Mouse (Mus musculus) cerebellum, adult 2 months (tissue): ENCODE data around the gene Pax3. TPM values are rescaled to one million over a fixed set of nuclear protein-coding genes. Genes with fewer than 3 reads are reported as not detected.
A peak's percentile ranks its signal among the peaks of the same experiment; 100 is the strongest.

ENCODE experiments used
- DNase-seq, 2 experiments: peaks; one replicate each; pipeline ENCODE4 v3.0.0; 2021
- H3K27ac ChIP-seq: fragments of 200-500 bp; 2 replicates; pipeline ENCODE4 v1.5.1; 2012; ENCODE audit warnings: low read length, control low read depth, inconsistent platforms; ENCODE audit not compliant: insufficient read depth
- H3K27me3 ChIP-seq: fragments of 200-500 bp; 2 replicates; pipeline ENCODE4 v1.6.1; 2012; ENCODE audit warnings: inconsistent platforms, mild to moderate bottlenecking, low read length, moderate library complexity; ENCODE audit not compliant: control insufficient read depth, insufficient read depth
- H3K4me1 ChIP-seq: fragments of 200-500 bp; 2 replicates; pipeline ENCODE4 v1.6.1; 2011; ENCODE audit warnings: low read length; ENCODE audit not compliant: control insufficient read depth, insufficient read depth
- H3K4me3 ChIP-seq: fragments of 200-500 bp; replicated peaks from 2 replicates; pipeline ENCODE3; 2011; ENCODE audit warnings: mild to moderate bottlenecking, low read depth, low read length, control low read depth; ENCODE audit not compliant: insufficient read depth
- CTCF ChIP-seq: fragments of 200-500 bp; IDR thresholded peaks from 2 replicates; pipeline ENCODE4 v1.5.1; 2011; ENCODE audit warnings: low read depth, mild to moderate bottlenecking, control low read depth, low read length, moderate library complexity, borderline replicate concordance; ENCODE audit not compliant: insufficient read depth
- POLR2A ChIP-seq: fragments of 200-500 bp; IDR thresholded peaks from 2 replicates; pipeline ENCODE4 v1.6.1; 2011; ENCODE audit warnings: low read length, control low read depth, borderline replicate concordance; ENCODE audit not compliant: insufficient read depth
- WGBS: fragments of 180-500 bp; shearing (Covaris S2); methylation state at CpG from one replicate; pipeline ENCODE4 v1.1.7; 2018; 5-methylcytosine and 5-hydroxymethylcytosine counted together
- polyA plus RNA-seq: library from polyadenylated mRNA; depleted of rRNA; stranded (reverse); fragments of >200 nt; gene quantifications from 2 replicates; pipeline ENCODE4 v1.2.3, GENCODE M21; 2012

Gene Pax3
- polyA plus RNA-seq, 1 experiment: 3.3 TPM

- TF ChIP-seq CTCF (no peak), POLR2A (no peak)
- peaks cover 8% of the 10 kb centered on the region; the same call in 1 of the 2 replicates for H3K4me1 ChIP-seq
- 4% methylated on average over 42 of the region's 42 CpGs for whole genome bisulfite sequencing
- no peak for DNase-seq
- peak overlapping the region; percentile 42 for H3K4me3 ChIP-seq
- no peak overlapping the region for H3K27ac ChIP-seq
- peaks cover 13% of the 10 kb centered on the region; the same call in 1 of the 2 replicates for H3K27me3 ChIP-seq
These were observed 892 bp downstream of the Pax3 start for GRCm38 (mm10) chr1:78195771-78196712.

- WGBS: 11% methylated on average over 21 of the region's 21 CpGs
- no peak overlapping the region for H3K4me3 ChIP-seq
- peaks cover 11% of the 10 kb centered on the region; the same call in 1 of the 2 replicates for H3K27me3 ChIP-seq
- no peak for DNase-seq
- TF ChIP-seq POLR2A: no peak
- TF ChIP-seq CTCF: no peak
- no peak overlapping the region for H3K27ac ChIP-seq
- peaks cover 8% of the 10 kb centered on the region; the same call in 1 of the 2 replicates for H3K4me1 ChIP-seq
These were observed 1.8 kb downstream of the Pax3 start for GRCm38 (mm10) chr1:78195145-78195544.

- H3K4me3 ChIP-seq: no peak overlapping the region
- peaks cover 11% of the 10 kb centered on the region; the same call in 1 of the 2 replicates for H3K27me3 ChIP-seq
These were observed 2.4 kb downstream of the Pax3 start for GRCm38 (mm10) chr1:78194381-78195047.

GRCm38 (mm10) chr1:78193465-78193991 is 3.4 kb downstream of the Pax3 start:
- Histone ChIP-seq H3K27me3 (peaks cover 11% of the 10 kb centered on the region; the same call in 1 of the 2 replicates), H3K27ac (no peak overlapping the region), H3K4me1 (peaks cover 8% of the 10 kb centered on the region; the same call in 1 of the 2 replicates), H3K4me3 (no peak overlapping the region)
- peak in 1 of 2 experiments; percentile 46 for DNase-seq
- no peak for TF ChIP-seq POLR2A
- no peak for TF ChIP-seq CTCF
- WGBS: 9% methylated on average over 20 of the region's 20 CpGs

More at GRCm38 (mm10) chr1:78194381-78195047, 2.4 kb downstream of the Pax3 start:
- TF ChIP-seq POLR2A: no peak
- no peak for TF ChIP-seq CTCF
- H3K4me1 ChIP-seq: peaks cover 8% of the 10 kb centered on the region; the same call in 1 of the 2 replicates
- DNase-seq: no peak
- no peak overlapping the region for H3K27ac ChIP-seq
- WGBS: 25% methylated on average over 6 of the region's 6 CpGs

GRCm38 (mm10) chr1:78192746-78193464 is 4.0 kb downstream of the Pax3 start:
- H3K27me3 ChIP-seq: peaks cover 11% of the 10 kb centered on the region; the same call in 1 of the 2 replicates
- TF ChIP-seq CTCF (no peak), POLR2A (no peak)
- peak in 1 of 2 experiments; percentile 26 for DNase-seq

GRCm38 (mm10) chr1:78192217-78192735 is 4.7 kb downstream of the Pax3 start:
- WGBS: 49% methylated on average over 19 of the region's 19 CpGs
- Histone ChIP-seq H3K27me3 (peaks cover 10% of the 10 kb centered on the region; the same call in 1 of the 2 replicates), H3K27ac (no peak overlapping the region), H3K4me1 (peaks cover 8% of the 10 kb centered on the region; the same call in 1 of the 2 replicates), H3K4me3 (no peak overlapping the region)
- DNase-seq: no peak
- no peak for TF ChIP-seq CTCF
- no peak for TF ChIP-seq POLR2A

More at GRCm38 (mm10) chr1:78192746-78193464, 4.0 kb downstream of the Pax3 start:
- no peak overlapping the region for H3K27ac ChIP-seq
- no peak overlapping the region for H3K4me3 ChIP-seq
- 23% methylated on average over 20 of the region's 20 CpGs for WGBS
- peaks cover 8% of the 10 kb centered on the region; the same call in 1 of the 2 replicates for H3K4me1 ChIP-seq

GRCm38 (mm10) chr1:78191761-78192160 is 5.2 kb downstream of the Pax3 start:
- no peak overlapping the region for H3K27ac ChIP-seq
- peaks cover 8% of the 10 kb centered on the region; the same call in 1 of the 2 replicates for H3K27me3 ChIP-seq
- peaks cover 3% of the 10 kb centered on the region; the same call in 1 of the 2 replicates for H3K4me1 ChIP-seq
- 89% methylated on average over 1 of the region's 1 CpGs for WGBS
- H3K4me3 ChIP-seq: no peak overlapping the region
- no peak for DNase-seq
- TF ChIP-seq CTCF (no peak), POLR2A (no peak)
